17 mouse cellular contexts compared by ENCODE assay signal in genomic region chr8:45666221-45666620, GRCm38 (mm10).
"Had no signal": no experiment of that assay in that cellular context is flagged by ENCODE, and none has a peak within 500 bp of the region (broad histone marks: within the 10 kb centered on the region; RNA-seq: fewer than 3 reads in every experiment).

No protein-coding gene starts in this region.

- H3K27me3 ChIP-seq: neural tube, embryonic 13.5 days; neural tube, embryonic 15.5 days had no signal

- DNase-seq: lung, adult 18-20 months; lung, embryonic 14.5 days; lung, postnatal 10 days; lung, postnatal 4 days; midbrain, embryonic 14.5 days; right cerebral cortex, adult 18-20 months; right cerebral cortex, postnatal 25 days; right cerebral cortex, postnatal 4 days; spleen, adult 18-20 months; thymus, adult 18-20 months; thymus, postnatal 14 days; thymus, postnatal 36 days had no signal

- H3K9ac ChIP-seq: liver, embryonic 14.5 days; lung, embryonic 14.5 days; neural tube, embryonic 13.5 days; neural tube, embryonic 15.5 days had no signal

- H3K4me3 ChIP-seq: midbrain, embryonic 10.5 days; myocyte; neural tube, embryonic 13.5 days; neural tube, embryonic 15.5 days had no signal

- H3K36me3 ChIP-seq: neural tube, embryonic 13.5 days; neural tube, embryonic 15.5 days had no signal

- H3K9me3 ChIP-seq: midbrain, embryonic 10.5 days; neural tube, embryonic 13.5 days; neural tube, embryonic 15.5 days had no signal

- H3K27ac ChIP-seq: liver, embryonic 14.5 days; midbrain, embryonic 10.5 days; neural tube, embryonic 13.5 days; neural tube, embryonic 15.5 days had no signal

- H3K4me2 ChIP-seq: lung, embryonic 14.5 days; neural tube, embryonic 13.5 days; neural tube, embryonic 15.5 days had no signal
